Mouse (Mus musculus) erythroblast, embryonic 14.5 days (primary cell): ENCODE measurements around the gene Dcp1a.

Experiments
- GATA1 ChIP-seq: IDR thresholded peaks from 2 replicates; pipeline ENCODE4 v1.6.1; 2012; ENCODE audit warnings: low read length, inconsistent platforms, mixed read lengths
- TAL1 ChIP-seq: IDR thresholded peaks from 3 replicates; pipeline ENCODE4 v1.6.1; 2012; ENCODE audit warnings: low read length, inconsistent platforms, mixed read lengths

DNA sequence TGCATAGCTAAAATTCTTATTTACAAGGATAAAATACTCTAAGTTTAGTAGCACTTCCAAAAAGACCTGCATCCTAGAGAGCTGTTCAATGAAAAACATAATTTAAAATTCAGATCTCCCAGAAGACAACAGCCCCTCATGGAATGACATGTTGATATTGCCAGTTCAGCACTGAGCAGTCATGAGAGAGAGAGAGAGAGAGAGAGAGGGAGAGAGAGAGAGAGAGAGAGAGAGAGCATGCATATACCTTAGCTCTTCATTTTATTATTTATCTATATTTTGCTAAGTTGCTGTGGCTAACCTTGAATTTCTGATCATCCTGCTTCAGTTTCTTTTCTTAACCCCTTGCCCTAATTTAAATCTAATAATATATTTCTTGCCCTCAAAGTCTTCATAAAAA, 83.0 kb downstream of the Dcp1a start:
- TF ChIP-seq TAL1, result no peak
- no peak for TF ChIP-seq GATA1
